Comparison of ENCODE assay signal across 9 mouse cellular contexts in the genomic region with DNA sequence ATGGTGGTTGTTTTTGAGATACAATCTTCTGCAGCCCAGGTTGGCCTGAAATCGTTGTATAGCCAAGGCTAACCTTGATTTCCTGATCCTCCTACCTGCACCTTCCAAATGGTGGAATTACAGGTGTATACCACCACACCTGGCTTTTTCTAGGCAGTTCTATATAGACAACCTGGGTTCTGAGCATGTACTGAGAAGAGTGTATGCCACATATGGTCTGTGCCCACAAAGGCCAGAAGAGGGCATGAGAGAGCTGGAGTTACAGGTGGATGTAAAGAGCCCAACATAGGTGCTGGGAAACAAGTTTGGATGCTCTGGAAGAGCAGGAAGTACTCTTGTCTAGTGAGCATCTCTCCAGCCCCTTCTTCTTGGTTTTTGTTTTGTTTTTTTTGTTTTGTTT. TPM values are rescaled to one million over a fixed set of nuclear protein-coding genes. Genes with fewer than 3 reads are reported as not detected.
DNase-seq lines count a peak whose midpoint lies in the region; ATAC-seq and TF ChIP-seq lines count a peak whose summit lies in the region.
"Had no signal": no experiment of that assay in that cellular context is flagged by ENCODE, and none has a peak within 500 bp of the region (broad histone marks: within the 10 kb centered on the region; RNA-seq: fewer than 3 reads in every experiment).

No protein-coding gene starts in this region.

- no peaks in the 10 kb centered on the region for H3K36me3 ChIP-seq in liver, embryonic 14.5 days (replicated peaks; ENCODE audit: control insufficient read depth, insufficient read depth, low read depth)
- no peaks in the 10 kb centered on the region for H3K36me3 ChIP-seq in limb, embryonic 10.5 days
- H3K36me3 ChIP-seq: embryonic facial prominence, embryonic 13.5 days had no signal

- peaks cover 0 to 11% of the 10 kb centered on the region in 2 experiments; a peak in 3 of 4 replicates for H3K4me1 ChIP-seq in liver, embryonic 14.5 days (replicated peaks; ENCODE audit: control insufficient read depth in 2 of 2, insufficient read depth in 2 of 2, low read length in 1 of 2)
- H3K4me1 ChIP-seq in limb, embryonic 10.5 days: peaks cover 26% of the 10 kb centered on the region

- no peak overlapping the region for H3K27ac ChIP-seq in liver, embryonic 14.5 days
- H3K27ac ChIP-seq in limb, embryonic 10.5 days: no peak overlapping the region
- H3K27ac ChIP-seq: embryonic facial prominence, embryonic 13.5 days had no signal

- H3K4me2 ChIP-seq in liver, embryonic 14.5 days (ENCODE audit: low read depth): no peak overlapping the region
- H3K4me2 ChIP-seq: embryonic facial prominence, embryonic 13.5 days had no signal

- TF ChIP-seq EP300 in liver, embryonic 14.5 days (IDR thresholded peaks at IDR 0.05; ENCODE audit: low read depth): no peak

- peak; percentile 68 for TF ChIP-seq CTCF in liver, embryonic 14.5 days (IDR thresholded peaks at IDR 0.05; ENCODE audit: low read depth)

- no peak overlapping the region for H3K9ac ChIP-seq in liver, embryonic 14.5 days (replicated peaks)
- H3K9ac ChIP-seq: embryonic facial prominence, embryonic 13.5 days had no signal

- no peak for ATAC-seq in liver, embryonic 14.5 days (ENCODE audit: insufficient read depth)

- peak; percentile 22 to 32 for DNase-seq in cerebellum, postnatal 10 days
- no peak for DNase-seq in cerebellum, adult 9-10 months
- DNase-seq in urinary bladder, postnatal 14 days (ENCODE audit: low spot score): peak; percentile 56
- DNase-seq in urinary bladder, postnatal 25 days (ENCODE audit: low spot score): no peak
- DNase-seq in liver, embryonic 14.5 days (ENCODE audit: low read depth in 3 of 3, low spot score in 3 of 3): no peak
- no peak for DNase-seq in neural tube, embryonic 10.5 days (ENCODE audit: extremely low spot score, low spot score)
- no peak for DNase-seq in limb, embryonic 10.5 days (ENCODE audit: low spot score)
- no peak for DNase-seq in spleen, postnatal 4 days (ENCODE audit: low spot score in 2 of 2)

- WGBS in liver, embryonic 14.5 days (ENCODE audit: insufficient replicate concordance): 11% methylated on average over 1 of the region's 1 CpGs
- 37% methylated on average over 1 of the region's 1 CpGs for WGBS in limb, embryonic 10.5 days

- peaks cover 3% of the 10 kb centered on the region for H3K27me3 ChIP-seq in liver, embryonic 14.5 days (ENCODE audit: control insufficient read depth, insufficient read depth, low read length)
- H3K27me3 ChIP-seq in limb, embryonic 10.5 days (ENCODE audit: low read depth, poor library complexity, severe bottlenecking): peaks cover 23% of the 10 kb centered on the region
- H3K27me3 ChIP-seq: embryonic facial prominence, embryonic 13.5 days had no signal

- no peak overlapping the region for H3K4me3 ChIP-seq in liver, embryonic 14.5 days (ENCODE audit: insufficient read depth in 1 of 2, low read depth in 2 of 2, low read length in 2 of 2)
- no peak overlapping the region for H3K4me3 ChIP-seq in limb, embryonic 10.5 days
- H3K4me3 ChIP-seq: embryonic facial prominence, embryonic 13.5 days had no signal

- H3K9me3 ChIP-seq in liver, embryonic 14.5 days (ENCODE audit: control insufficient read depth, low read length): no peaks in the 10 kb centered on the region
- no peaks in the 10 kb centered on the region for H3K9me3 ChIP-seq in limb, embryonic 10.5 days (replicated peaks)
- H3K9me3 ChIP-seq: embryonic facial prominence, embryonic 13.5 days had no signal

RNA-seq across cellular contexts. Expression of a gene that starts 2.6 kb away (rescaled TPM):
- 0.26 and 0.39 TPM in 2 replicates for polyA plus RNA-seq in liver, embryonic 14.5 days (2012; rRNA removed)
- 0.13 and 0.22 TPM in 2 replicates for polyA plus RNA-seq in liver, embryonic 14.5 days (2014; fragmentation: Nextera tagmentation; extraction: Ambion mirVana)
- polyA plus RNA-seq in limb, embryonic 10.5 days (2016; fragmentation: Nextera tagmentation; extraction: Ambion mirVana): 0.09 and 0.10 TPM in 2 replicates

RNA-seq across cellular contexts. Expression of a gene that starts 21.9 kb away (rescaled TPM):
- 0.42 and 0.47 TPM in 2 replicates for polyA plus RNA-seq in liver, embryonic 14.5 days (2012; rRNA removed)
- 0.05 TPM in 2 replicates for polyA plus RNA-seq in liver, embryonic 14.5 days (2014; fragmentation: Nextera tagmentation; extraction: Ambion mirVana)
- 0.58 and 0.80 TPM in 2 replicates for polyA plus RNA-seq in limb, embryonic 10.5 days (2016; fragmentation: Nextera tagmentation; extraction: Ambion mirVana)

RNA-seq across cellular contexts. Expression of a gene that starts 28.9 kb away (rescaled TPM):
- 5.1 and 5.7 TPM in 2 replicates for polyA plus RNA-seq in liver, embryonic 14.5 days (2012; rRNA removed)
- polyA plus RNA-seq in liver, embryonic 14.5 days (2014; fragmentation: Nextera tagmentation; extraction: Ambion mirVana): 3.6 and 4.1 TPM in 2 replicates
- 36.4 and 58.3 TPM in 2 replicates for polyA plus RNA-seq in limb, embryonic 10.5 days (2016; fragmentation: Nextera tagmentation; extraction: Ambion mirVana)

RNA-seq across cellular contexts. Expression of a gene that starts 32.0 kb away (rescaled TPM):
- polyA plus RNA-seq in liver, embryonic 14.5 days (2012; rRNA removed): 0.02 TPM in 1 of 2 replicates, not detected in the other
- polyA plus RNA-seq in liver, embryonic 14.5 days (2014; fragmentation: Nextera tagmentation; extraction: Ambion mirVana): not detected in 2 replicates
- polyA plus RNA-seq in limb, embryonic 10.5 days (2016; fragmentation: Nextera tagmentation; extraction: Ambion mirVana): 0.08 and 0.14 TPM in 2 replicates

RNA-seq across cellular contexts. Expression of a gene that starts 32.1 kb away (rescaled TPM):
- polyA plus RNA-seq in liver, embryonic 14.5 days (2012; rRNA removed): 10.5 and 10.7 TPM in 2 replicates
- polyA plus RNA-seq in liver, embryonic 14.5 days (2014; fragmentation: Nextera tagmentation; extraction: Ambion mirVana): 15.7 and 19.1 TPM in 2 replicates
- 40.9 and 44.6 TPM in 2 replicates for polyA plus RNA-seq in limb, embryonic 10.5 days (2016; fragmentation: Nextera tagmentation; extraction: Ambion mirVana)

Comparison
In these comparisons a context has a peak if more than half of its experiments do, and no peak if none do; other contexts are left out.
1. DNase-seq: peak in cerebellum, postnatal 10 days (2 of 2) and urinary bladder, postnatal 14 days (single experiment); none in cerebellum, adult 9-10 months (single experiment), urinary bladder, postnatal 25 days (single experiment), liver, embryonic 14.5 days (0 of 3), neural tube, embryonic 10.5 days (single experiment), limb, embryonic 10.5 days (single experiment) and spleen, postnatal 4 days (0 of 2).